Mouse (Mus musculus) ES-E14 (cell line): ENCODE measurements around the gene Dnmt3a.

Source experiments
- CHD2 ChIP-seq: IDR thresholded peaks from 2 replicates; pipeline ENCODE4 v1.6.1; 2014; ENCODE audit warnings: mild to moderate bottlenecking, low read depth, low read length, inconsistent platforms
- ZC3H11A ChIP-seq: IDR thresholded peaks from 2 replicates; pipeline ENCODE4 v1.6.1; 2012; ENCODE audit warnings: low read depth, mild to moderate bottlenecking, inconsistent platforms, low read length, borderline replicate concordance

DNA sequence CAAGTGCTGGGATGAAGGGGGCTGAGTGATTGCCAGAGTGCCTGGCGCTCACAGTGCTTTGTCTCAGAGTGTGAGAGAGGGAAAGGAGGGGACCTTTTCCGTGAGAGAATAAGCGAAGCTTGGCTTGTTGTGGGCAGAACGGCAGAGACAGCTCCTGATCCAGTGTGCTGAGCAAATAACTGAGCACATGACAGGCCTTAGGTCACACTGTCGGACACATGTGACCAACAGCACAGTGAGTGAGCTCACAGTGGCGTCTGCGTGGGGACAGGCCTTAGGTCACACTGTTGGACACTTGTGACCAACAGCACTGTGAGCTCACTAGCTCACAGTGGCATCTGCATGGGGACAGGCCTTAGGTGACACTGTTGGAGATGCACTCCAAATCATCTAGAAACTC, 88.7 kb downstream of the Dnmt3a start:
- no peak for TF ChIP-seq ZC3H11A
- no peak for TF ChIP-seq CHD2
